Mouse (Mus musculus) MEL (cell line): Measurements from ENCODE around the gene E030025P04Rik.

Source experiments
- CTCF ChIP-seq, 3 experiments: IDR thresholded peaks in 2 of 3; conservative IDR thresholded peaks in 1 of 3; 2 replicates each; pipeline ENCODE4 v1.5.1; 2011 to 2012; ENCODE audit warnings: low read length in 3 of 3, low read depth in 2 of 3, mild to moderate bottlenecking in 2 of 3, improper control_type of control experiment in 1 of 3, inconsistent platforms in 1 of 3, mixed read lengths in 1 of 3, moderate library complexity in 1 of 3; ENCODE audit not compliant: control insufficient read depth in 1 of 3, insufficient read depth in 1 of 3, poor library complexity in 1 of 3, severe bottlenecking in 1 of 3
- ELF1 ChIP-seq: IDR thresholded peaks from 2 replicates; pipeline ENCODE4 v1.6.1; 2014; ENCODE audit warnings: low read depth, mild to moderate bottlenecking, inconsistent platforms, low read length, improper control_type of control experiment, moderate library complexity
- EP300 ChIP-seq, 2 experiments: IDR thresholded peaks; 2 replicates each; pipeline ENCODE4 v1.6.1; 2011; ENCODE audit warnings: improper control_type of control experiment in 2 of 2, low read length in 2 of 2, low read depth in 1 of 2, mild to moderate bottlenecking in 1 of 2
- JUND ChIP-seq: IDR thresholded peaks from 2 replicates; pipeline ENCODE4 v1.6.1; 2011; ENCODE audit warnings: low read depth, mild to moderate bottlenecking, improper control_type of control experiment, low read length
- KAT2A ChIP-seq: conservative IDR thresholded peaks from 2 replicates; pipeline ENCODE4 v1.6.1; 2012; ENCODE audit warnings: low read depth, low read length, improper control_type of control experiment, inconsistent platforms
- MAFK ChIP-seq: IDR thresholded peaks from 2 replicates; pipeline ENCODE4 v1.6.1; 2011; ENCODE audit warnings: low read depth, mild to moderate bottlenecking, low read length, improper control_type of control experiment, borderline replicate concordance
- TBP ChIP-seq: IDR thresholded peaks from 2 replicates; pipeline ENCODE4 v1.8.0; 2011; ENCODE audit warnings: low read depth, low read length, improper control_type of control experiment

DNA sequence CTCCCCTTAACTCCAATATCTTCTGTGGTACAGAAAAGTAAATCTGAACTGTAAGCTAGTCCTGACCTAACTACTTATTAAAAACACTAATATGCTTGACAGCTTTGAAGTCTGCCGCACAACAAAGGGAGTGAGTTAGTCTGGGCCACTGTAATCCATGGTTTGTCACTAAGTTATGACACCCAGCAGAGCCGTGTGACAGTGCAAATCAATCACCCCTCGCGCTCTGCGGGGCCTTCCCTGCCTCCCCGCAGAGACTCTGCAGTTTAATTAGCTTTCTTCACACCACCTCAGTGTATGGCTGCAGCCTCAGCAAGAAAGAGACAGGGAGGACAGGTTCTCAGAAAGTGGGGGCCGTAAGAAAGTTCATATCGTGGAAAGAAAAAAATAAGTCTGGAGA lies 37.4 kb downstream of the E030025P04Rik start:
- no peak for TF ChIP-seq TBP
- no peak for TF ChIP-seq EP300 (IDR thresholded peaks at IDR 0.05; ENCODE audit: low read depth in 1 of 2, low read length in 2 of 2)
- no peak for TF ChIP-seq JUND
- TF ChIP-seq ELF1 = no peak
- no peak for TF ChIP-seq CTCF (IDR thresholded peaks at IDR 0.05 in 2 of 3, conservative IDR thresholded peaks at IDR 0.05 in 1 of 3; ENCODE audit: control insufficient read depth in 1 of 3, insufficient read depth in 1 of 3, low read depth in 2 of 3, low read length in 3 of 3, poor library complexity in 1 of 3, severe bottlenecking in 1 of 3)
- TF ChIP-seq MAFK = no peak
- TF ChIP-seq KAT2A = no peak
